14 mouse cellular contexts compared by ENCODE assay signal in genomic region chr1:174860407-174861118, GRCm38 (mm10).
DNase-seq lines count a peak whose midpoint lies in the region; ATAC-seq and TF ChIP-seq lines count a peak whose summit lies in the region.
"Had no signal": no experiment of that assay in that cellular context is flagged by ENCODE, and none has a peak within 500 bp of the region (broad histone marks: within the 10 kb centered on the region; RNA-seq: fewer than 3 reads in every experiment).

No protein-coding gene starts in this region.

- H3K4me2 ChIP-seq in embryonic facial prominence, embryonic 11.5 days (ENCODE audit: low read depth, low read length): no peak overlapping the region
- no peak overlapping the region for H3K4me2 ChIP-seq in midbrain, postnatal 0 days (ENCODE audit: low read depth, low read length, poor library complexity, severe bottlenecking)
- H3K4me2 ChIP-seq in midbrain, embryonic 15.5 days: no peak overlapping the region
- H3K4me2 ChIP-seq in kidney, postnatal 0 days (ENCODE audit: low read length): no peak overlapping the region
- H3K4me2 ChIP-seq: embryonic facial prominence, embryonic 15.5 days; limb, embryonic 15.5 days had no signal

- H3K27ac ChIP-seq in embryonic facial prominence, embryonic 11.5 days (replicated peaks; ENCODE audit: low read depth, low read length): no peak overlapping the region
- no peak overlapping the region for H3K27ac ChIP-seq in embryonic facial prominence, embryonic 10.5 days (replicated peaks)
- no peak overlapping the region for H3K27ac ChIP-seq in midbrain, postnatal 0 days (ENCODE audit: low read depth, low read length)
- no peak overlapping the region for H3K27ac ChIP-seq in midbrain, embryonic 15.5 days
- H3K27ac ChIP-seq in kidney, postnatal 0 days: no peak overlapping the region
- H3K27ac ChIP-seq: embryonic facial prominence, embryonic 15.5 days; limb, embryonic 15.5 days had no signal

- 58% methylated on average over 10 of the region's 10 CpGs for WGBS in embryonic facial prominence, embryonic 11.5 days
- 59% methylated on average over 10 of the region's 10 CpGs for WGBS in embryonic facial prominence, embryonic 10.5 days
- 60% methylated on average over 10 of the region's 10 CpGs for WGBS in midbrain, postnatal 0 days
- 62% methylated on average over 10 of the region's 10 CpGs for WGBS in midbrain, embryonic 15.5 days
- WGBS in kidney, postnatal 0 days: 45% methylated on average over 10 of the region's 10 CpGs

- 0 out of 2 replicates have a peak, but pooled peaks have one; percentile 29 for ATAC-seq in embryonic facial prominence, embryonic 11.5 days (replicated peaks; ENCODE audit: insufficient number of reproducible peaks, low FRiP score, low TSS enrichment, low read depth)
- no peak for ATAC-seq in midbrain, postnatal 0 days (ENCODE audit: low FRiP score)
- ATAC-seq in midbrain, embryonic 15.5 days (replicated peaks): no peak
- ATAC-seq in kidney, postnatal 0 days (replicated peaks; ENCODE audit: low FRiP score, low read depth): peak; percentile 91
- ATAC-seq in erythroid progenitor cell, adult 5-6 weeks (replicated peaks; ENCODE audit: low FRiP score, poor library complexity, severe bottlenecking): no peak
- no peak for ATAC-seq in frontal cortex, adult (ENCODE audit: low TSS enrichment)

- H3K27me3 ChIP-seq in embryonic facial prominence, embryonic 11.5 days (ENCODE audit: control insufficient read depth, insufficient read depth, low read length): no peaks in the 10 kb centered on the region
- H3K27me3 ChIP-seq in embryonic facial prominence, embryonic 10.5 days (replicated peaks; ENCODE audit: low read depth, poor library complexity, severe bottlenecking): no peaks in the 10 kb centered on the region
- H3K27me3 ChIP-seq in midbrain, postnatal 0 days (ENCODE audit: insufficient read depth, low read length): no peaks in the 10 kb centered on the region
- no peaks in the 10 kb centered on the region for H3K27me3 ChIP-seq in midbrain, embryonic 15.5 days (replicated peaks)
- H3K27me3 ChIP-seq in kidney, postnatal 0 days (ENCODE audit: insufficient read depth, low read length): no peaks in the 10 kb centered on the region
- H3K27me3 ChIP-seq: embryonic facial prominence, embryonic 15.5 days; limb, embryonic 15.5 days; megakaryocyte, embryonic 14.5 days had no signal

- TF ChIP-seq CTCF in midbrain, postnatal 0 days (IDR thresholded peaks at IDR 0.05): no peak
- TF ChIP-seq CTCF in kidney, postnatal 0 days (IDR thresholded peaks at IDR 0.05; ENCODE audit: low read depth): no peak

- no peak overlapping the region for H3K4me3 ChIP-seq in embryonic facial prominence, embryonic 11.5 days (ENCODE audit: low read depth, low read length)
- H3K4me3 ChIP-seq in embryonic facial prominence, embryonic 10.5 days: no peak overlapping the region
- H3K4me3 ChIP-seq in midbrain, postnatal 0 days (ENCODE audit: low read depth, low read length): no peak overlapping the region
- no peak overlapping the region for H3K4me3 ChIP-seq in midbrain, embryonic 15.5 days
- no peak overlapping the region for H3K4me3 ChIP-seq in kidney, postnatal 0 days (replicated peaks; ENCODE audit: low read depth, low read length)
- H3K4me3 ChIP-seq: embryonic facial prominence, embryonic 15.5 days; limb, embryonic 15.5 days; megakaryocyte, embryonic 14.5 days had no signal

- DNase-seq in embryonic facial prominence, embryonic 11.5 days (ENCODE audit: low spot score): no peak
- DNase-seq in embryonic facial prominence, embryonic 10.5 days (ENCODE audit: low spot score): no peak
- peak; percentile 17 for DNase-seq in midbrain, postnatal 0 days (ENCODE audit: low spot score)
- peak; percentile 58 for DNase-seq in kidney, postnatal 0 days (ENCODE audit: low spot score)
- DNase-seq in right cerebral cortex, adult 2 months (ENCODE audit: low spot score in 2 of 2): no peak
- DNase-seq: cerebellum, adult 2 months; layer of hippocampus, adult 9-11 months; thymus, adult 2 months had no signal

- H3K4me1 ChIP-seq in embryonic facial prominence, embryonic 11.5 days (ENCODE audit: control insufficient read depth, insufficient read depth, low read length): no peaks in the 10 kb centered on the region
- 0 out of 2 replicates have a peak, but pooled peaks cover 3% of the 10 kb centered on the region for H3K4me1 ChIP-seq in embryonic facial prominence, embryonic 10.5 days
- H3K4me1 ChIP-seq in midbrain, postnatal 0 days (ENCODE audit: insufficient read depth, low read length): no peaks in the 10 kb centered on the region
- no peaks in the 10 kb centered on the region for H3K4me1 ChIP-seq in midbrain, embryonic 15.5 days
- H3K4me1 ChIP-seq in kidney, postnatal 0 days (replicated peaks; ENCODE audit: insufficient read depth, low read length): no peaks in the 10 kb centered on the region
- H3K4me1 ChIP-seq: embryonic facial prominence, embryonic 15.5 days; limb, embryonic 15.5 days; megakaryocyte, embryonic 14.5 days had no signal

- H3K9me3 ChIP-seq in embryonic facial prominence, embryonic 11.5 days (replicated peaks; ENCODE audit: control insufficient read depth, low read length): no peaks in the 10 kb centered on the region
- no peaks in the 10 kb centered on the region for H3K9me3 ChIP-seq in embryonic facial prominence, embryonic 10.5 days
- no peaks in the 10 kb centered on the region for H3K9me3 ChIP-seq in midbrain, postnatal 0 days (ENCODE audit: low read length)
- H3K9me3 ChIP-seq in midbrain, embryonic 15.5 days: no peaks in the 10 kb centered on the region
- no peaks in the 10 kb centered on the region for H3K9me3 ChIP-seq in kidney, postnatal 0 days (replicated peaks; ENCODE audit: low read length)
- H3K9me3 ChIP-seq: embryonic facial prominence, embryonic 15.5 days; limb, embryonic 15.5 days had no signal

- H3K36me3 ChIP-seq in embryonic facial prominence, embryonic 11.5 days (replicated peaks; ENCODE audit: control insufficient read depth, insufficient read depth, low read depth, low read length): no peaks in the 10 kb centered on the region
- H3K36me3 ChIP-seq in embryonic facial prominence, embryonic 10.5 days (replicated peaks): no peaks in the 10 kb centered on the region
- H3K36me3 ChIP-seq in midbrain, postnatal 0 days (ENCODE audit: insufficient read depth, low read length): no peaks in the 10 kb centered on the region
- H3K36me3 ChIP-seq in midbrain, embryonic 15.5 days (replicated peaks): no peaks in the 10 kb centered on the region
- H3K36me3 ChIP-seq in kidney, postnatal 0 days (ENCODE audit: insufficient read depth, low read length): no peaks in the 10 kb centered on the region
- H3K36me3 ChIP-seq: embryonic facial prominence, embryonic 15.5 days; limb, embryonic 15.5 days had no signal

- H3K9ac ChIP-seq in embryonic facial prominence, embryonic 11.5 days (replicated peaks; ENCODE audit: low read length): no peak overlapping the region
- no peak overlapping the region for H3K9ac ChIP-seq in midbrain, postnatal 0 days (replicated peaks; ENCODE audit: low read length, poor library complexity, severe bottlenecking)
- H3K9ac ChIP-seq in midbrain, embryonic 15.5 days: no peak overlapping the region
- no peak overlapping the region for H3K9ac ChIP-seq in kidney, postnatal 0 days (ENCODE audit: low read depth, low read length)
- H3K9ac ChIP-seq: embryonic facial prominence, embryonic 15.5 days; limb, embryonic 15.5 days had no signal

Comparison
In these comparisons a context has a peak if more than half of its experiments do, and no peak if none do; other contexts are left out.
1. ATAC-seq: peak in embryonic facial prominence, embryonic 11.5 days (single experiment) and kidney, postnatal 0 days (single experiment); none in midbrain, postnatal 0 days (single experiment), midbrain, embryonic 15.5 days (single experiment), erythroid progenitor cell, adult 5-6 weeks (single experiment) and frontal cortex, adult (single experiment).
2. DNase-seq: peak in midbrain, postnatal 0 days (single experiment) and kidney, postnatal 0 days (single experiment); none in embryonic facial prominence, embryonic 11.5 days (single experiment), embryonic facial prominence, embryonic 10.5 days (single experiment) and right cerebral cortex, adult 2 months (0 of 2).